Mouse (Mus musculus): ENCODE measurements around the gene Rgl2. TPM values are rescaled to one million over a fixed set of nuclear protein-coding genes. Genes with fewer than 3 reads are reported as not detected.
"Not testable (repeated sequence)": the region's sequence is repeated elsewhere in the genome, so short reads cannot be mapped to it uniquely, and the experiment has no call there.

Rgl2 gene
- total RNA-seq, 2 experiments from 2014 or later: 62.2 to 63.5 TPM

- no peak for DNase-seq (ENCODE audit: low spot score in 2 of 2)
Observed at GRCm38 (mm10) chr17:33948090-33948904, 19.0 kb downstream of the Rgl2 start.

GRCm38 (mm10) chr17:33948905-33949537 is 19.7 kb downstream of the Rgl2 start:
- DNase-seq (ENCODE audit: low spot score in 2 of 2): no peak

- DNase-seq (ENCODE audit: low spot score in 2 of 2): no peak
Observed at GRCm38 (mm10) chr17:33950131-33950625, 20.8 kb downstream of the Rgl2 start.

GRCm38 (mm10) chr17:33951021-33951946 is 21.9 kb downstream of the Rgl2 start, which contains the start of gene B3galt4:
Gene B3galt4, minus strand, starts transcription at chr17:33951488.
- DNase-seq (ENCODE audit: low spot score in 2 of 2): peak; percentile 75 to 81

- DNase-seq (ENCODE audit: low spot score in 2 of 2): not testable (repeated sequence)
Observed at GRCm38 (mm10) chr17:33952015-33952414, 22.7 kb downstream of the Rgl2 start.

- no peak for DNase-seq (ENCODE audit: low spot score in 2 of 2)
Observed at GRCm38 (mm10) chr17:33952879-33953278, 23.5 kb downstream of the Rgl2 start.

GRCm38 (mm10) chr17:33953310-33953709 is 24.0 kb downstream of the Rgl2 start:
- no peak for DNase-seq (ENCODE audit: low spot score in 2 of 2)

GRCm38 (mm10) chr17:33953961-33954565 is 24.7 kb downstream of the Rgl2 start:
- no peak for DNase-seq (ENCODE audit: low spot score in 2 of 2)

- no peak for DNase-seq (ENCODE audit: low spot score in 2 of 2)
Observed at GRCm38 (mm10) chr17:33954646-33955554, 25.6 kb downstream of the Rgl2 start.

GRCm38 (mm10) chr17:33955555-33956214 is 26.3 kb downstream of the Rgl2 start, which contains the start of the genes Vps52 and Rps18:
Gene Vps52, plus strand, starts transcription at chr17:33955812.
Gene Rps18, minus strand, starts transcription at chr17:33956001.
- peak; percentile 96 for DNase-seq (ENCODE audit: low spot score in 2 of 2)

GRCm38 (mm10) chr17:33956336-33956735 is 27.0 kb downstream of the Rgl2 start:
- DNase-seq (ENCODE audit: low spot score in 2 of 2): no peak

GRCm38 (mm10) chr17:33957493-33957892 is 28.1 kb downstream of the Rgl2 start:
- no peak for DNase-seq (ENCODE audit: low spot score in 2 of 2)

GRCm38 (mm10) chr17:33958451-33958850 is 29.1 kb downstream of the Rgl2 start:
- no peak for DNase-seq (ENCODE audit: low spot score in 2 of 2)

GRCm38 (mm10) chr17:33959135-33959534 is 29.8 kb downstream of the Rgl2 start:
- no peak for DNase-seq (ENCODE audit: low spot score in 2 of 2)

GRCm38 (mm10) chr17:33959948-33960347 is 30.6 kb downstream of the Rgl2 start:
- DNase-seq (ENCODE audit: low spot score in 2 of 2): no peak

GRCm38 (mm10) chr17:33962876-33963275 is 33.5 kb downstream of the Rgl2 start:
- DNase-seq (ENCODE audit: low spot score in 2 of 2): no peak

GRCm38 (mm10) chr17:33965082-33965845 is 35.9 kb downstream of the Rgl2 start:
- no peak for DNase-seq (ENCODE audit: low spot score in 2 of 2)

- no peak for DNase-seq (ENCODE audit: low spot score in 2 of 2)
Observed at GRCm38 (mm10) chr17:33965846-33966550, 36.7 kb downstream of the Rgl2 start.
